Mouse (Mus musculus): ENCODE data around the gene Hist1h3c. TPM values are rescaled to one million over a fixed set of nuclear protein-coding genes. Genes with fewer than 3 reads are reported as not detected.

Hist1h3c gene
- polyA plus RNA-seq, 1 experiment from 2014 or later = 2.7 TPM

DNA sequence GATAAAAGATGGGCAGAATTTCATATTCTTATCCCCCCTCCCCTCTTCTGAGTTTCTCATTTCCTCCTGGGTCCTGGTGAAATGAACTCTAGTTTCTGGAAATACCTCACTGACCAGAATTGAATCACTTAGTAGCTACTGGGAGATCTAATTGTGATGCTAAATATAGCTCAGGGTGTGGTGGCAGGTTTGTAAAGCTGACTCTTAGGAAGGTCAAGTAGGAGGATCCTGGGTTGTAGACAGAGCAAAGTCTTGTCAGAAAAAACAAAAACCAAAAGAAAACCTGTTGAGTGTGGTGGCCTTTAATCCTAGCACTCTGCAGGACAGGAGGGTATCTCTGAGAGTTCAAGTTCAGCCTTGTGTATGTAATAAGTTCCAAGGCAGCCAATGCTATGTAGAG lies 3.4 kb downstream of the Hist1h3c start:
- no peak overlapping the region for H3K4me3 ChIP-seq (ENCODE audit: control insufficient read depth in 1 of 2, insufficient read depth in 1 of 2, low read depth in 1 of 2, low read length in 2 of 2)
- H3K4me1 ChIP-seq (ENCODE audit: control insufficient read depth in 2 of 2, insufficient read depth in 2 of 2, low read length in 2 of 2) = peaks cover 0 to 24% of the 10 kb centered on the region in 2 experiments; a peak in 2 of 4 replicates
- no peaks in the 10 kb centered on the region for H3K9me3 ChIP-seq (ENCODE audit: control insufficient read depth, low read length)
- no peaks in the 10 kb centered on the region for H3K27me3 ChIP-seq (ENCODE audit: control insufficient read depth, insufficient read depth, low read length)
- H3K27ac ChIP-seq (replicated peaks in 1 of 2; ENCODE audit: control insufficient read depth in 1 of 2, insufficient read depth in 1 of 2, low read depth in 2 of 2, low read length in 2 of 2) = no peak overlapping the region
- ATAC-seq (ENCODE audit: insufficient number of reproducible peaks, insufficient read depth, low FRiP score, low read depth) = no peak
- no peak overlapping the region for H3K9ac ChIP-seq (ENCODE audit: low read length)
- no peak overlapping the region for H3K4me2 ChIP-seq (ENCODE audit: low read length)
- no peaks in the 10 kb centered on the region for H3K36me3 ChIP-seq (ENCODE audit: control insufficient read depth, insufficient read depth, low read length)

GRCm38 (mm10) chr13:23740910-23741309 lies 4.5 kb downstream of the Hist1h3c start:
- peak overlapping the region in 1 of 2 experiments; percentile 51; a peak in 1 of 4 replicates for H3K4me3 ChIP-seq (ENCODE audit: control insufficient read depth in 1 of 2, insufficient read depth in 1 of 2, low read depth in 1 of 2, low read length in 2 of 2)
- no peak overlapping the region for H3K27ac ChIP-seq (replicated peaks in 1 of 2; ENCODE audit: control insufficient read depth in 1 of 2, insufficient read depth in 1 of 2, low read depth in 2 of 2, low read length in 2 of 2)
- no peak overlapping the region; the same call in 1 of the 2 replicates for H3K9ac ChIP-seq (ENCODE audit: low read length)

DNA sequence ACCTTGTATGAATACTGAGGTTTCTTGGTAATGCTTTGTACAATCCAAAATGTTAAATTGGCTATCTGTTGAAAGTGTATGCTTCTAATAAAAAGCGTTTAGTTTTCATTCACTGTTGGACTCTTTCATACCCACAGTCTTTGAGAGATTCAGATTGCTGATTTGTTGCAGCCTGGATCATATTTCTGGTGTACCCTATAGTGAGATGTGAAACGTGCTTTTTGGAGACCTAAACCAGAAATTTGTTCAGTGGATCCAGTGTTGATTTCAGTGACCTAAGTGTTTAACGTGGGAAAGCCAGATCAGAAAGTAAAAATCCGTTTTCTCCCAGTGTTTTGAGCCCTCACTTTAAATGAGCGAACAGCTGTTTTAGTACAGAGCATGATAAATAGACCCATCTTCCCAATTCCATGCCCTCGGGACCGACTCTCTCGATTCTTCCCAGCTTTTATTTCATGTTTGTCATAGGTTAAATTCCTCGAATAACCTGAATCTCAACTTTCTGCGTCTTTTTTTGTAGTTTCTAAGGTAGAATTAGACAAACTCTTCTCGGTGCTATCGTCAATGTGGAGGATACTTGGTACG lies 5.1 kb downstream of the Hist1h3c start:
- ATAC-seq (ENCODE audit: insufficient number of reproducible peaks, insufficient read depth, low FRiP score, low read depth) = no peak
- peaks cover 0 to 23% of the 10 kb centered on the region in 2 experiments; a peak in 2 of 4 replicates for H3K4me1 ChIP-seq (ENCODE audit: control insufficient read depth in 2 of 2, insufficient read depth in 2 of 2, low read length in 2 of 2)
- 34% methylated on average over 13 of the region's 13 CpGs for WGBS
- peak overlapping the region; percentile 95 for H3K9ac ChIP-seq (ENCODE audit: low read length)
- peak overlapping the region; percentile 99 for H3K27ac ChIP-seq (replicated peaks in 1 of 2; ENCODE audit: control insufficient read depth in 1 of 2, insufficient read depth in 1 of 2, low read depth in 2 of 2, low read length in 2 of 2)
- peak overlapping the region; percentile 51 to 86; a peak in 3 of 4 replicates for H3K4me3 ChIP-seq (ENCODE audit: control insufficient read depth in 1 of 2, insufficient read depth in 1 of 2, low read depth in 1 of 2, low read length in 2 of 2)
- H3K4me2 ChIP-seq (ENCODE audit: low read length) = peak overlapping the region; percentile 75
- H3K27me3 ChIP-seq (ENCODE audit: control insufficient read depth, insufficient read depth, low read length) = no peaks in the 10 kb centered on the region
- H3K36me3 ChIP-seq (ENCODE audit: control insufficient read depth, insufficient read depth, low read length) = no peaks in the 10 kb centered on the region
- H3K9me3 ChIP-seq (ENCODE audit: control insufficient read depth, low read length) = no peaks in the 10 kb centered on the region

More at GRCm38 (mm10) chr13:23740910-23741309, 4.5 kb downstream of the Hist1h3c start:
- Histone ChIP-seq H3K9me3 (ENCODE audit: control insufficient read depth, low read length) (no peaks in the 10 kb centered on the region), H3K4me2 (ENCODE audit: low read length) (peak overlapping the region; percentile 75), H3K4me1 (ENCODE audit: control insufficient read depth in 2 of 2, insufficient read depth in 2 of 2, low read length in 2 of 2) (peaks cover 0 to 23% of the 10 kb centered on the region in 2 experiments; a peak in 2 of 4 replicates), H3K27me3 (ENCODE audit: control insufficient read depth, insufficient read depth, low read length) (no peaks in the 10 kb centered on the region), H3K36me3 (ENCODE audit: control insufficient read depth, insufficient read depth, low read length) (no peaks in the 10 kb centered on the region)
- no peak for ATAC-seq (ENCODE audit: insufficient number of reproducible peaks, insufficient read depth, low FRiP score, low read depth)
- 63% methylated on average over 5 of the region's 5 CpGs for WGBS

- Histone ChIP-seq H3K4me3 (ENCODE audit: control insufficient read depth in 1 of 2, insufficient read depth in 1 of 2, low read depth in 1 of 2, low read length in 2 of 2) (peak overlapping the region; percentile 51 to 86), H3K27ac (replicated peaks in 1 of 2; ENCODE audit: control insufficient read depth in 1 of 2, insufficient read depth in 1 of 2, low read depth in 2 of 2, low read length in 2 of 2) (peak overlapping the region; percentile 99), H3K27me3 (ENCODE audit: control insufficient read depth, insufficient read depth, low read length) (no peaks in the 10 kb centered on the region), H3K9me3 (ENCODE audit: control insufficient read depth, low read length) (no peaks in the 10 kb centered on the region), H3K4me2 (ENCODE audit: low read length) (peak overlapping the region; percentile 75), H3K4me1 (ENCODE audit: control insufficient read depth in 2 of 2, insufficient read depth in 2 of 2, low read length in 2 of 2) (peaks cover 0 to 23% of the 10 kb centered on the region in 2 experiments; a peak in 2 of 4 replicates), H3K9ac (ENCODE audit: low read length) (peak overlapping the region; percentile 95), H3K36me3 (ENCODE audit: control insufficient read depth, insufficient read depth, low read length) (no peaks in the 10 kb centered on the region)
- WGBS = under 1% methylated on average over 14 of the region's 14 CpGs
- ATAC-seq (ENCODE audit: insufficient number of reproducible peaks, insufficient read depth, low FRiP score, low read depth) = peak; percentile 10; the same call in 1 of the 2 replicates
Observed at GRCm38 (mm10) chr13:23739922-23740252, 5.5 kb downstream of the Hist1h3c start.

DNA sequence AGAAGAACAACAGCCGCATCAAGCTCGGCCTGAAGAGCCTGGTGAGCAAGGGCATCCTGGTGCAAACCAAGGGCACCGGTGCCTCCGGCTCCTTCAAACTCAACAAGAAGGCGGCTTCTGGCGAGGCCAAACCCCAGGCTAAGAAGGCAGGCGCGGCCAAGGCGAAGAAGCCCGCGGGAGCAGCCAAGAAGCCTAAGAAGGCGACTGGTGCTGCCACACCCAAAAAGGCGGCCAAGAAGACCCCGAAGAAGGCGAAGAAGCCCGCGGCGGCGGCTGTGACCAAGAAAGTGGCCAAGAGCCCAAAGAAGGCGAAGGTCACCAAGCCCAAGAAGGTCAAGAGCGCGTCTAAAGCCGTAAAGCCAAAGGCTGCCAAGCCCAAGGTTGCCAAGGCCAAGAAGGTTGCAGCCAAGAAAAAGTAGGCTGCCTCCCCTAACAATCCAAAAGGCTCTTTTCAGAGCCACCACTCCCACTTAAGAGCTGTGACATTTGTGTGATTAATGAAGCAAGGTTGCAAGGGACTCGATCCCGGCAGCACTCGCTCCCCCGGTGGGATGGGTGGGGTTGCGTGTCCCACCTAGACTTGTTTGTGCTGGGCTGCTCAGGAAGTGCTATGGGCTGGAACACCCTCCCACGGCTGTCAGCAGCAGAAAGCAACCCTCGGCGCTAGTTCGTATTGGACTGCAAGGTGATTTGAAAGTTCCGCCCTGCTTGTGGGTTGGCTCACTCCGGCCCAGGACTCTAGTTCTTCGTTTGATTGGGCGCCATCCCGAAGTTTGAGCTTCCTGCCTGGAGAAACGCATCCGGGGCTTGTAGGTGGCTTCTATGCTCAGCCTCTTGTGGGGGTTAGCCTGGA lies 6.1 kb downstream of the Hist1h3c start:
- ATAC-seq (ENCODE audit: insufficient number of reproducible peaks, insufficient read depth, low FRiP score, low read depth) = peak; percentile 92
- under 1% methylated on average over 39 of the region's 39 CpGs for WGBS
- no peaks in the 10 kb centered on the region for H3K27me3 ChIP-seq (ENCODE audit: control insufficient read depth, insufficient read depth, low read length)
- peaks cover 0 to 19% of the 10 kb centered on the region in 2 experiments; a peak in 2 of 4 replicates for H3K4me1 ChIP-seq (ENCODE audit: control insufficient read depth in 2 of 2, insufficient read depth in 2 of 2, low read length in 2 of 2)
- H3K4me2 ChIP-seq (ENCODE audit: low read length) = peak overlapping the region; percentile 75
- H3K27ac ChIP-seq (replicated peaks in 1 of 2; ENCODE audit: control insufficient read depth in 1 of 2, insufficient read depth in 1 of 2, low read depth in 2 of 2, low read length in 2 of 2) = peak overlapping the region; percentile 99
- no peaks in the 10 kb centered on the region for H3K9me3 ChIP-seq (ENCODE audit: control insufficient read depth, low read length)
- peak overlapping the region; percentile 95 for H3K9ac ChIP-seq (ENCODE audit: low read length)
- H3K36me3 ChIP-seq (ENCODE audit: control insufficient read depth, insufficient read depth, low read length) = no peaks in the 10 kb centered on the region
- peak overlapping the region; percentile 51 to 86 for H3K4me3 ChIP-seq (ENCODE audit: control insufficient read depth in 1 of 2, insufficient read depth in 1 of 2, low read depth in 1 of 2, low read length in 2 of 2)

DNA sequence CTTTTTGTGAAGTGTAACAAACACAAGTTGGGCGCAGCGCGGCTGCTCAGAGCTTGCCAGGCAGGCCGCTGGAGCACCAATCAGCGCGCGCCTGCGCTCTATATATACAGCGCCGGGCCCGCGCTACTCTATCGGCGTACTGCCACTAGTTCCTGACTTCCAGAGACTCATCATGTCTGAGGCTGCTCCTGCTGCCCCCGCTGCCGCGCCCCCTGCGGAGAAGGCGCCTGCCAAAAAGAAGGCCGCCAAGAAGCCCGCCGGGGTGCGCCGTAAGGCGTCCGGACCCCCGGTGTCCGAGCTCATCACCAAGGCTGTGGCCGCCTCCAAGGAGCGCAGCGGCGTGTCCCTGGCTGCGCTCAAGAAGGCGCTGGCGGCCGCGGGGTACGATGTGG lies 6.7 kb downstream of the Hist1h3c start, which contains the start of gene Hist1h1c:
Gene Hist1h1c (plus strand): TSS at position 132 of the 392 bp plus-strand sequence.
- WGBS = under 1% methylated on average over 29 of the region's 38 CpGs
- H3K9me3 ChIP-seq (ENCODE audit: control insufficient read depth, low read length) = no peaks in the 10 kb centered on the region
- no peaks in the 10 kb centered on the region for H3K36me3 ChIP-seq (ENCODE audit: control insufficient read depth, insufficient read depth, low read length)
- peaks cover 0 to 15% of the 10 kb centered on the region in 2 experiments; a peak in 1 of 4 replicates for H3K4me1 ChIP-seq (ENCODE audit: control insufficient read depth in 2 of 2, insufficient read depth in 2 of 2, low read length in 2 of 2)
- peak within 1 kb of the TSS; percentile 51 to 86 for H3K4me3 ChIP-seq (ENCODE audit: control insufficient read depth in 1 of 2, insufficient read depth in 1 of 2, low read depth in 1 of 2, low read length in 2 of 2)
- H3K9ac ChIP-seq (ENCODE audit: low read length) = peak within 1 kb of the TSS; percentile 95
- H3K4me2 ChIP-seq (ENCODE audit: low read length) = peak within 1 kb of the TSS; percentile 75
- H3K27ac ChIP-seq (replicated peaks in 1 of 2; ENCODE audit: control insufficient read depth in 1 of 2, insufficient read depth in 1 of 2, low read depth in 2 of 2, low read length in 2 of 2) = peak within 1 kb of the TSS; percentile 99
- ATAC-seq (ENCODE audit: insufficient number of reproducible peaks, insufficient read depth, low FRiP score, low read depth) = peak; percentile 91
- no peaks in the 10 kb centered on the region for H3K27me3 ChIP-seq (ENCODE audit: control insufficient read depth, insufficient read depth, low read length)

GRCm38 (mm10) chr13:23738041-23738440 lies 7.4 kb downstream of the Hist1h3c start:
- ATAC-seq (ENCODE audit: insufficient number of reproducible peaks, insufficient read depth, low FRiP score, low read depth) = no peak

More at GRCm38 (mm10) chr13:23738041-23738440, 7.4 kb downstream of the Hist1h3c start:
- 18% methylated on average over 4 of the region's 4 CpGs for WGBS
- peak overlapping the region; percentile 51 to 86; a peak in 3 of 4 replicates for H3K4me3 ChIP-seq (ENCODE audit: control insufficient read depth in 1 of 2, insufficient read depth in 1 of 2, low read depth in 1 of 2, low read length in 2 of 2)
- H3K36me3 ChIP-seq (ENCODE audit: control insufficient read depth, insufficient read depth, low read length) = no peaks in the 10 kb centered on the region
- H3K27ac ChIP-seq (replicated peaks in 1 of 2; ENCODE audit: control insufficient read depth in 1 of 2, insufficient read depth in 1 of 2, low read depth in 2 of 2, low read length in 2 of 2) = peak overlapping the region; percentile 99
- H3K4me2 ChIP-seq (ENCODE audit: low read length) = peak overlapping the region; percentile 75
- peaks cover 0 to 15% of the 10 kb centered on the region in 2 experiments; a peak in 1 of 4 replicates for H3K4me1 ChIP-seq (ENCODE audit: control insufficient read depth in 2 of 2, insufficient read depth in 2 of 2, low read length in 2 of 2)
- H3K27me3 ChIP-seq (ENCODE audit: control insufficient read depth, insufficient read depth, low read length) = no peaks in the 10 kb centered on the region
- H3K9me3 ChIP-seq (ENCODE audit: control insufficient read depth, low read length) = no peaks in the 10 kb centered on the region
- peak overlapping the region; percentile 95 for H3K9ac ChIP-seq (ENCODE audit: low read length)

Data from heart, embryonic 14.5 days (tissue).